Mouse (Mus musculus) adrenal gland, adult 2 months (tissue): ENCODE measurements around the gene Adam30. TPM values are rescaled to one million over a fixed set of nuclear protein-coding genes. Genes with fewer than 3 reads are reported as not detected.

Experiments
- DNase-seq: peaks from one replicate; pipeline ENCODE4 v3.0.0; 2021
- polyA plus RNA-seq: library from polyadenylated mRNA; depleted of rRNA; stranded (reverse); fragments of >200 nt; gene quantifications from 2 replicates; pipeline ENCODE4 v1.2.3, GENCODE M21; 2012; rRNA removed
- total RNA-seq, 2 experiments: library from RNA; stranded (reverse); gene quantifications; 2 replicates each; pipeline ENCODE4 v1.2.3; 2021

Gene Adam30
- total and polyA plus RNA-seq, 3 experiments, result not detected

DNA sequence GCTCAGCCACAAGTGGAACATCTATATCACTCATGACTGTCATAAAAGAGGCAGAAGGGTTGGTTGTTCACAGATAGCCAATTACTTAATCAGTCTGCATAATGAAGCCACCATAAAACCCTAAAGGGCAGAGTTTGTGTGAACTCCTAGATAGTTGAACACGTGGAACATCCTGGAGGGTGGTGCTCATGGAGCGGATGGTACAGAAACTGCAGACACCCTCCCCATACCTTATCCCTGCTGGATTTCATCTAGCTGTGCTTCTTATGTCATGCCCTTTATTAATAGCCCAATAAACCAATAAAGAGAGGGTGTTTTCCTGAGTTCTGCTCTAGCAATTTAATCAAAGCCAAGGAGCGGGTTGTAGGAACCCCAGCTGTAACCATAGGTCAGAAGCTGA is 27.3 kb downstream of the Adam30 start:
- DNase-seq, result no peak

DNA sequence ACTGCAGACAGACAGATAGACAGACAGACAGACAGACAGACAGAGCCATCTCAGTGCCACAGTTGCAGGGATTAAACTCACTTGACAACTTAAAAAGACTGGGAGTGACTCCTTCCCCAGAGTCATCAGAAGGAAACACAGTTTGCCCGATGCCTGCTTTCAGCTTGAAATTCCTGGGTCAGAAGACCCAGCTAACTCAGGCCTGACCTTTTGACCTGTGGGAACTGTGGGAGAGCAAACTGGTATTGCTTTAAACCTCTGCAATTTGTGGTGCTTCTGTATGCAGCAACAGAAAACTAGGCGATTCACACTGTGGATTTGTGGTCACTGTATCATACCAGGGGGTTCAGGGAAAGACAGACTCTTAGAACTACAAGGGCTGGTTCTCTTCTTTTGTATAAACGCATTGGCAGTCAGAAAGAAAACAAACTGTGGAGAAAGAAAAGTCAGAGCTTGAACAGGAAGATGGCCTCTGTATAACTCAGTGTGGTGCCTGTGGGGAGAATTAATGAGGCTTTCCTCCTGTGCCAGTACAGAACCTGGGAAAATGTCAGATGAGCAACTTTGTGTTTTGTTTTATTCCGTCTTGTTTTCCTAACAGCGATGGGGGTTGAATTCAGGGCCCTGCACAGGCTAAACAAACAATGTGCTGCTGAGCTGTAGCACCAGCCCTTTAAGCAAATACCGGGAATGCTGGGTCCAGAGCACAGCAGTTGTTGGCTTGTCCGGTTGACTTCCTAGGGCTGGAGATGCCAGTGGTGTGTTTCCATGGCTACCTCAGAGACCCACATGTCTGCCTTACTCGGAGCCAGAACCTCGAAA is 37.5 kb downstream of the Adam30 start:
- DNase-seq, result no peak

GRCm38 (mm10) chr3:98199747-98200146 is 39.3 kb downstream of the Adam30 start:
- no peak for DNase-seq

- DNase-seq, result no peak
Measured at GRCm38 (mm10) chr3:98203282-98203681, 42.9 kb downstream of the Adam30 start.

GRCm38 (mm10) chr3:98206977-98207376 is 46.5 kb downstream of the Adam30 start:
- DNase-seq, result no peak

DNA sequence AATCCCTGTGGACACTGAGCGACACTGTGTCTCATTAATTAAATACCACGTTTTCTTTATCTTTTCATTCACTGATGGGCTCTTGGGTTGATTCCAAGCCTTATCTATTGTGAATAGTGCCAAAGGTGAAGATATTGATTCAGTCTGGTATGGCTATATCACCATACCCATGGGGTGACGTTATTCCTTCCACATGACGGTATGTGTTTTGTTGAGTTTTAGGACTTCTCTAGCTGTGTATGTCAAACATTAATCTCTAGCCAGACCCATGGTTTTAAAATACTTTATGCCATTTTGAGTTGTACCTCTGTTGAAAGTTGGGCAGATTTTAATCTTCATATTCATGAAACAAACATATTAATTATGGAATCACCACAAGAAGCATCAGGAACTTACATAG is 48.7 kb downstream of the Adam30 start:
- DNase-seq, result no peak

- DNase-seq, result no peak
Measured at GRCm38 (mm10) chr3:98210860-98211259, 50.4 kb downstream of the Adam30 start.

DNA sequence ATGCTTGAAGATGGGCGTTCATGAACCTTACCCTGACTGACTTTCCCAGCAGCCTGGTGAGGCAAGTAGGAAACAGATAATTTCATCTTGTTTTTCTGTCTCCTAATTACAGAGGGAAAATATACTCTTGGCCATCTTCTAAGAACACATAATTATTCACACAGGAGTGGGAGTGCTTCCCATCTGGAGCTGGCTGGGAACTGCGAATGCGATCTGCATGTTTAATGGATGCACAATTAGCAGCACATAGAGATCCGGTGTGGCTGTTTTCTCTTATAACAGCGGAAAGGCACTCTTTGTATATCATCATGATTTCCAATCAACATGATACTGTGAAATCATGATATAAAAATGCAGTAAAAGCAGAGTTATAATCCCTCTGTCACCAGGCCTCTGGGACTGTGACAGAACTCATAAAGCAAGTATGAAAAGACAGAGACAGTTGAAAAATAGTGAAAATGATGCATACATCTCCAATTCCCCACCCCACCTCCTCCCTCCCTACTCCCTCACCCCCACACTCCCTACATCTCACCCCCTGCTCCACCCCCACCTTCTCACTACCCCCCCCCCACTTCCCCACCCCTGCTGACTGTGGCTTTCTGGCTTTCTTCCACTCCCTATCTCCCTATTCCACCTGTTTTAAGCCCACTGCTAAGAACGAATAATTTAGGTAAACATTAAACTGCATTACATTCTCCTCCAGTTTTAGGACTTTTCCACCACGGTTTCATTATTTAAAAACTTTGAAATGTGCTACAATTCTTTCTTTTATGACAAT is 51.1 kb downstream of the Adam30 start:
- no peak for DNase-seq

Other genes with a start within 250 kb of the Adam30 start
- gene Notch2, start 147.1 kb upstream of the Adam30 start, total RNA-seq, result 10 to 100 TPM; 53.8 to 70.1 TPM
- 26.4 and 33.9 TPM in 2 replicates for gene Notch2, start 147.1 kb upstream of the Adam30 start, polyA plus RNA-seq
- not detected for gene Reg4, start 61.5 kb downstream of the Adam30 start, total RNA-seq
- gene Reg4, start 61.5 kb downstream of the Adam30 start, polyA plus RNA-seq, result not detected in 2 replicates
- 10 to 100 TPM; 11.1 to 13.2 TPM for gene Hmgcs2, start 119.8 kb downstream of the Adam30 start, total RNA-seq
- 2.7 and 3.9 TPM in 2 replicates for gene Hmgcs2, start 119.8 kb downstream of the Adam30 start, polyA plus RNA-seq
- 10 to 100 TPM in 1 of 2 experiments, 1 to 10 TPM in 1; 9.7 to 22.3 TPM for gene Phgdh, start 179.4 kb downstream of the Adam30 start, total RNA-seq
- gene Phgdh, start 179.4 kb downstream of the Adam30 start, polyA plus RNA-seq, result 16.6 and 25.8 TPM in 2 replicates
- 1 to 10 TPM; 3.3 to 7.8 TPM for gene Zfp697, start 221.8 kb downstream of the Adam30 start, total RNA-seq
- gene Zfp697, start 221.8 kb downstream of the Adam30 start, polyA plus RNA-seq, result 4.3 and 5.0 TPM in 2 replicates